Mouse (Mus musculus): Measurements from ENCODE around the gene Klhl8. TPM values are rescaled to one million over a fixed set of nuclear protein-coding genes. Genes with fewer than 3 reads are reported as not detected.
"Not testable (repeated sequence)": the region's sequence is repeated elsewhere in the genome, so short reads cannot be mapped to it uniquely, and the experiment has no call there.

The Klhl8 gene
- polyA plus RNA-seq, 1 experiment from 2014 or later, result 13.8 TPM

DNA sequence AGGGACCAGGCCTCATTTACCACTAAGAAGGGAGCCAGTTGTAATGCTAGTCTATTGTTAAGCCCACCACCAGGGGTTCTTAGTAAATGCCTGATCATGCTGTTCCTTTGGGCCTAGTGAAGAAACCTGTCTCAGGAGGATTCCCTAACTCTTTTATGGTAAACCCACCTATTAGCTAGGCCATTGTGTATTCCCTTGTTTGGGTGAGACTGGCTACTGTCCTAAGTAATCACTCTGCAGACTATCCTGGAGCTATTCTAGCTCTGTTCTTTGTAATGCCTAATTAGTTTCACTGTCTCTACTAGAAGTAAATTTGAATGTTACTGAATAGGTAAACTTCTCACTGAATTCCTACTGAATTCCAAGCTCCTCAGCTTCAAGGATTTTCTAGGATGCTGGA is 20.9 kb upstream of the Klhl8 start:
- not testable (repeated sequence) for ATAC-seq (ENCODE audit: low FRiP score, low TSS enrichment); H3K4me1 ChIP-seq (ENCODE audit: insufficient read depth, low read length); H3K36me3 ChIP-seq (ENCODE audit: insufficient read depth, low read length); H3K9ac ChIP-seq (replicated peaks; ENCODE audit: low read length); H3K9me3 ChIP-seq (ENCODE audit: low read length); H3K4me2 ChIP-seq (replicated peaks; ENCODE audit: low read depth, low read length); H3K4me3 ChIP-seq (ENCODE audit: low read length); H3K27me3 ChIP-seq (ENCODE audit: insufficient read depth, low read length); H3K27ac ChIP-seq (ENCODE audit: low read length)

DNA sequence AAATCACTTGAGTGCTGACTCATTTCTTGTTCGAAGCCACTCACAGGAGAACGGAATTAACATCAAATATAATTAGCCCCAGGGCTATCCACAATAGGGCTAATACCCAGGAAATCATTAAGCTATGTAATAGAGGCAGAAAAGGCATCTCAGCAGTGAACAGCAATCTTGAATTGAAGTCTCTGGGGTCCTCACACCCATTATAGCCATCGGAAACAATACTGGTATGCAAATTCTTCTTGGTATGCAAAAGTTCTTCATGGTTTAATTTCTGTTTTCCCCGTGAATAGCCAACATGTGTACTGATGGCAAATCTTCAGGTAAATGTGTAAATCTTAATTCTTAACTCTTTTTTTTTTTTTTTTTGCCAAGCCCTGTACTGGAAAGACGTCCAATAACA is 19.5 kb upstream of the Klhl8 start:
- no peak overlapping the region for H3K9ac ChIP-seq (replicated peaks; ENCODE audit: low read length)
- no peaks in the 10 kb centered on the region for H3K27me3 ChIP-seq (ENCODE audit: insufficient read depth, low read length)
- peaks cover 10% of the 10 kb centered on the region; the same call in 1 of the 2 replicates for H3K4me1 ChIP-seq (ENCODE audit: insufficient read depth, low read length)
- no peak overlapping the region for H3K4me2 ChIP-seq (replicated peaks; ENCODE audit: low read depth, low read length)
- WGBS, result 70% methylated on average over 5 of the region's 5 CpGs
- H3K36me3 ChIP-seq (ENCODE audit: insufficient read depth, low read length), result no peaks in the 10 kb centered on the region
- H3K4me3 ChIP-seq (ENCODE audit: low read length), result no peak overlapping the region
- H3K9me3 ChIP-seq (ENCODE audit: low read length), result no peaks in the 10 kb centered on the region
- H3K27ac ChIP-seq (ENCODE audit: low read length), result no peak overlapping the region
- ATAC-seq (ENCODE audit: low FRiP score, low TSS enrichment), result no peak

DNA sequence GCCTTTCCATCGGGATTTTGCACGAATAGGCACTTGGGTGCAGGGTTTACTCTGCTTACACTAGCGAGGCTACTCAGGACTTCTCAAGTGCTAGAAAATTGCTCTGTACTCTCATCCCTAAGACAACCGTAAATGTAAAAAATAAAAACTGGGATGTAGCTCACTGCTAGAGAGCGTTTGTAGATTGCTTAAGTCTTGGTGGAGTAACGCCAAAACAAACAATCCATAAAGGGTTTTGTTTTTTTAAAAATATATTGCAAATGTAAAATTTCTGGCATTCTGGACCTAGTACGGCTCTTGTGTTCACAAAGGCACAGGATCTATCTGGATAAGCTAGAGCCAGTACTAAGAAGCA is 17.1 kb upstream of the Klhl8 start:
- H3K27me3 ChIP-seq (ENCODE audit: insufficient read depth, low read length), result no peaks in the 10 kb centered on the region
- peak overlapping the region; percentile 35; the same call in 1 of the 2 replicates for H3K4me3 ChIP-seq (ENCODE audit: low read length)
- no peaks in the 10 kb centered on the region for H3K36me3 ChIP-seq (ENCODE audit: insufficient read depth, low read length)
- 57% methylated on average over 7 of the region's 7 CpGs for WGBS
- no peaks in the 10 kb centered on the region for H3K9me3 ChIP-seq (ENCODE audit: low read length)
- peak overlapping the region; percentile 64 for H3K9ac ChIP-seq (replicated peaks; ENCODE audit: low read length)
- H3K4me1 ChIP-seq (ENCODE audit: insufficient read depth, low read length), result peaks cover 10% of the 10 kb centered on the region; the same call in 1 of the 2 replicates
- peak overlapping the region; percentile 50; the same call in 1 of the 2 replicates for H3K27ac ChIP-seq (ENCODE audit: low read length)
- ATAC-seq (ENCODE audit: low FRiP score, low TSS enrichment), result no peak; the same call in 1 of the 2 replicates
- peak overlapping the region; percentile 51 for H3K4me2 ChIP-seq (replicated peaks; ENCODE audit: low read depth, low read length)

DNA sequence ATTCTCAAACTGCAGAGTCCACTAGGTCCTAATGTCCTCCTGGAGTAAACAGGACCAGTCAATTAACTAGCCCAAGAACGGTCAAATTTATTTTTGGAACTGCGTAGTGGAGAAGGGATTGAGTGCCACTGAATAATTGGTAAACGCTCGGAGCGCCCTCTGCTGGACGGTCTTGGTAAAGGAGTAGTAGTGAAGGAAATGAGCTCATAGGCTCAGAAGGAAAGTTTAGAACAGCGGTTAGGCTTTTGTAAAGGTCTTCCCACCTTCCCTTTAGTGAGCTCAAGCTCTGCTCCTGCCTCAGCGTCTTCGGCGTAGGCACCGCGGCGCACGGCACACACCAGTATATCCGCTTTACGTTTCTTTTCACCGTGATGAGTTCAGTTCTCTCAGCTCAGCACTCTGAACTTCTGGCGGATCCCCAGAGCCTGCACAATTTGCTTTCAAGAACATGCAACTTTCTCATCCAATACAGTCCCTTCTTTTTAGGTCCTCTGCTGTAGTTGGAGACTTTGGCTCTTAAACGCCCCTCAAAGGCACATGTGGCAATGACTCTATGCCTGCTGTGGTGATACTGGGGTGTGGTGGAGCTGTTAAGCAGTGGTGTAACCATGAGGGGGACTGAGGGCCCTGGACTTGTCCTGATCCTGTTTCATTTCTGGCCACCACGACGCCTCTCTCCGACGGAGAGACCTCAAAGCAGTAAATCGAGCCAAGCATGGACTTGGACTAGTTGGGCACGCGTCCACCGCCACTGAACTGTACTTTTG is 16.6 kb upstream of the Klhl8 start:
- WGBS, result 15% methylated on average over 27 of the region's 27 CpGs
- Histone ChIP-seq H3K4me1 (ENCODE audit: insufficient read depth, low read length) (peaks cover 10% of the 10 kb centered on the region; the same call in 1 of the 2 replicates), H3K9me3 (ENCODE audit: low read length) (no peaks in the 10 kb centered on the region), H3K4me3 (ENCODE audit: low read length) (peak overlapping the region; percentile 35), H3K27me3 (ENCODE audit: insufficient read depth, low read length) (no peaks in the 10 kb centered on the region), H3K36me3 (ENCODE audit: insufficient read depth, low read length) (no peaks in the 10 kb centered on the region), H3K4me2 (replicated peaks; ENCODE audit: low read depth, low read length) (peak overlapping the region; percentile 51), H3K9ac (replicated peaks; ENCODE audit: low read length) (peak overlapping the region; percentile 64), H3K27ac (ENCODE audit: low read length) (peak overlapping the region; percentile 50; the same call in 1 of the 2 replicates)
- peak; percentile 60 for ATAC-seq (ENCODE audit: low FRiP score, low TSS enrichment)

DNA sequence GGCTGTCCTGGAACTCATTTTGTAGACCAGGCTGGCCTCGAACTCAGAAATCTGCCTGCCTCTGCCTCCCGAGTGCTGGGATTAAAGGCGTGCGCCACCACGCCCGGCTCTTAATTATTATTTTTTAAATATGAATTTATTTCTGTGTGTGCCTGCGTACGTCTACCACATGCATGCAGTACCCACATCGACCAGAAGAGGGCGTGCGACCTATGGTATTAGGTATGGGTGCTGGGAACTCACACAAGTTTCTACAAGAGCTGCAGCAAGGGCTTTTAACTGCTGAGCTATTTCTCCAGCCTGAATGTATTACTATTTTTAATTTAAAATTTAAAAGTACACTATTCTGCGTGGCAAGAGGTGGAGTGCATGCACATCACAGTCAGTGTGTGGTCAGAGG is 15.3 kb upstream of the Klhl8 start:
- Histone ChIP-seq H3K9ac (replicated peaks; ENCODE audit: low read length) (no peak overlapping the region), H3K4me3 (ENCODE audit: low read length) (no peak overlapping the region), H3K4me2 (replicated peaks; ENCODE audit: low read depth, low read length) (no peak overlapping the region), H3K27me3 (ENCODE audit: insufficient read depth, low read length) (no peaks in the 10 kb centered on the region), H3K9me3 (ENCODE audit: low read length) (no peaks in the 10 kb centered on the region), H3K36me3 (ENCODE audit: insufficient read depth, low read length) (no peaks in the 10 kb centered on the region), H3K27ac (ENCODE audit: low read length) (no peak overlapping the region), H3K4me1 (ENCODE audit: insufficient read depth, low read length) (peaks cover 10% of the 10 kb centered on the region; the same call in 1 of the 2 replicates)
- WGBS, result 71% methylated on average over 11 of the region's 12 CpGs
- no peak for ATAC-seq (ENCODE audit: low FRiP score, low TSS enrichment)

DNA sequence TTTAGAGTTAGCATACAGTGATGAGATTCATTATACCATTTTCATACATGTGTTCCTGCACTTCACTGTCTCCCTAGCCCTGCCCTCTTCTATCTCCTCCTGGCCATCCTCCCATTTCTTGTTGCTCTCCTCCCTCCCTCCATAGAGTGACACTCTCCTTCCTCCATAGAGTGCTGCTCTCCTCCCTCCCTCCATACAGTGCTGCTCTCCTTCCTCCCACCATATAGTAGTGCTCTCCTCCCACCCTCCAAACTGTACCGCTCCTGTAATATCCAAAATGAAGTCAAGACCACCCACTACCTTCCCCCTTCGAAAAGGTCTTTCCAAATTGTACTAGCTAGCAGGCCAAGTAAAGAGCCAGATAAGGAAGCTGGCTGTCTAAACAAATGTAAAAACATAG is 12.7 kb upstream of the Klhl8 start:
- WGBS, result 83% methylated on average over 2 of the region's 2 CpGs

DNA sequence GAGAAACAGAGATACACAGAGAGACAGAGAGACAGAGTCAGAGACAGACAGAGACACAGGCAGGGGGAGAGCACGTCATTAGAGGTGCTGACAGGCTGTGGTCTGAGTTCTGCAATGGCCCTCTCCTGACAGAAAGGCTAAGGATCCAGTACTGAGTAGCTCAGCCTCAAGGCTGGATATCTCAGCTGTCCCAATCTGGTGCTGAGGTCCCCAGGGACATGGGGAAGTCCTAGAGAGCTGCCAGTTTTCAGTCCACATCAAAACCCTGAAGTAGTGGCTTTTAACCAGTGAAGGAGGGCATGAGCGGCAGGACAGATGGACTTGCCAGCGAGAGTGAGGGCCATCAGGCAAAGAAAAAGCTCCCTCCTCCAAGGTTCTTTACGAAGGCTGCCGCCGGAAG is 12.0 kb upstream of the Klhl8 start:
- Histone ChIP-seq H3K27ac (ENCODE audit: low read length) (no peak overlapping the region), H3K9me3 (ENCODE audit: low read length) (no peaks in the 10 kb centered on the region), H3K27me3 (ENCODE audit: insufficient read depth, low read length) (no peaks in the 10 kb centered on the region), H3K9ac (replicated peaks; ENCODE audit: low read length) (no peak overlapping the region), H3K4me1 (ENCODE audit: insufficient read depth, low read length) (peaks cover 2% of the 10 kb centered on the region; the same call in 1 of the 2 replicates), H3K4me3 (ENCODE audit: low read length) (no peak overlapping the region), H3K4me2 (replicated peaks; ENCODE audit: low read depth, low read length) (no peak overlapping the region), H3K36me3 (ENCODE audit: insufficient read depth, low read length) (no peaks in the 10 kb centered on the region)
- 84% methylated on average over 6 of the region's 6 CpGs for WGBS
- no peak for ATAC-seq (ENCODE audit: low FRiP score, low TSS enrichment)

More for the DNA sequence above, 12.7 kb upstream of the Klhl8 start:
- Histone ChIP-seq H3K27ac (ENCODE audit: low read length) (no peak overlapping the region), H3K4me1 (ENCODE audit: insufficient read depth, low read length) (peaks cover 5% of the 10 kb centered on the region; the same call in 1 of the 2 replicates), H3K27me3 (ENCODE audit: insufficient read depth, low read length) (no peaks in the 10 kb centered on the region), H3K9ac (replicated peaks; ENCODE audit: low read length) (no peak overlapping the region), H3K36me3 (ENCODE audit: insufficient read depth, low read length) (no peaks in the 10 kb centered on the region), H3K9me3 (ENCODE audit: low read length) (no peaks in the 10 kb centered on the region), H3K4me2 (replicated peaks; ENCODE audit: low read depth, low read length) (no peak overlapping the region), H3K4me3 (ENCODE audit: low read length) (no peak overlapping the region)
- ATAC-seq (ENCODE audit: low FRiP score, low TSS enrichment), result no peak

DNA sequence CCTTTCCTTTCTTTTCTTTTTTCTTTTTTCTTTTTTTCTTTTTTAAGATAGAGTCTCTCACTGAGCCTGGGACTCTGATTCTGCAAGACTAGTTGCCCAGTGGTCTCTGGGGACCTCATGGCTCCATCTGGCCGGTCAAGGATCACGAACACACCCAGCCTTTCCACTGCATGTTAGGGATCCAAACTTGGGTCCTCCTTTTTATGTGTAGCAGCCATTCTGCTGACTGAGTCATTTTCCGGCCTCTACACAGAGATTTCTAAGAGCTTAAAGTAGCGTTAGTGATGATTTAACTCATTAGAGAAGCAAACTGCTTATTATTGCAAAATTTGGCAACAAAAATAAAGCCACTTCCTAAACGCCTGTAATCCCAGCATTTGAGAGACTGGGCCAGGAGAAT is 11.4 kb upstream of the Klhl8 start:
- Histone ChIP-seq H3K27me3 (ENCODE audit: insufficient read depth, low read length) (no peaks in the 10 kb centered on the region), H3K4me3 (ENCODE audit: low read length) (no peak overlapping the region), H3K27ac (ENCODE audit: low read length) (no peak overlapping the region), H3K36me3 (ENCODE audit: insufficient read depth, low read length) (no peaks in the 10 kb centered on the region), H3K9me3 (ENCODE audit: low read length) (no peaks in the 10 kb centered on the region), H3K9ac (replicated peaks; ENCODE audit: low read length) (no peak overlapping the region), H3K4me2 (replicated peaks; ENCODE audit: low read depth, low read length) (no peak overlapping the region), H3K4me1 (ENCODE audit: insufficient read depth, low read length) (no peaks in the 10 kb centered on the region)
- 65% methylated on average over 5 of the region's 5 CpGs for WGBS
- ATAC-seq (ENCODE audit: low FRiP score, low TSS enrichment), result no peak

DNA sequence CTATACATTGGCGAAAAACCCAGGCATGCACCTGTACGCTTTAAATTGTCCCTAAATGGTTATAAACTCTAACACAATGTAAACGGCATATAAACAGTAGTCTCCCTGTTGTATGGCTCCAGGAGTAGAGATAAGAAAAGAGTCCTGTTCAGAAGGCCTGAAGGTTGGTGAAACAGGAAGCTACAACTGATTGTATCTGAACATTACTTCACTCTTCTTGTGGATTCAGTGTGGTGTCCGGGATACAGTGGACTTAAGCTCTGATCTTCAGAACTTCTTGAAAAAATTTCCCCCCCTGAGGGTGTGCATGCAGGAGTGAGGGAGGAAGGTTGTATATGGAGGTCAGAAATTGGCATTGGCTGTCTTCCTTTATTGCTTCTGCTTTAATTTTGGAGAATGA is 8.4 kb upstream of the Klhl8 start:
- H3K36me3 ChIP-seq (ENCODE audit: insufficient read depth, low read length), result no peaks in the 10 kb centered on the region
- no peaks in the 10 kb centered on the region for H3K9me3 ChIP-seq (ENCODE audit: low read length)
- H3K4me2 ChIP-seq (replicated peaks; ENCODE audit: low read depth, low read length), result no peak overlapping the region
- H3K27me3 ChIP-seq (ENCODE audit: insufficient read depth, low read length), result no peaks in the 10 kb centered on the region
- no peak overlapping the region for H3K27ac ChIP-seq (ENCODE audit: low read length)
- no peak for ATAC-seq (ENCODE audit: low FRiP score, low TSS enrichment)
- H3K4me1 ChIP-seq (ENCODE audit: insufficient read depth, low read length), result no peaks in the 10 kb centered on the region
- WGBS, result 79% methylated on average over 4 of the region's 4 CpGs
- H3K9ac ChIP-seq (replicated peaks; ENCODE audit: low read length), result no peak overlapping the region
- no peak overlapping the region for H3K4me3 ChIP-seq (ENCODE audit: low read length)

DNA sequence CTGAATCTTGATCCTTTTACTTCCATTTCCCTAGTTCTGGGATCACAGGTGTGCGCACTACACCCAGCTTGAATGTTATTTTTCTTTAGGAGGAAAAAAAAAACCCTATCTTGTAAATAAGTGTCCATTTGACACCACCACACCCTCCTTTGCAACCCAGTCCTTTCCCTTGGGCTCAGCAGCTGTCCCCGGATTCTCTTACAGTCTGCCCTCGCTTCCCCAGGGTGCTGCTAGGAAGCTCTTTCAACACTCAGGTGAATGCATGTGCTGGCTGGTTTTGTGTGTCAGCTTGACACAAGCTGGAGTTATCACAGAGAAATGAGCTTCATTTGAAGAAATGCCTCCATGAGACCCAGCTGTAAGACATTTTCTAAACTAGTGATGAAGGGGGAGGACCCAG is 7.2 kb upstream of the Klhl8 start:
- WGBS, result 48% methylated on average over 3 of the region's 3 CpGs
- no peaks in the 10 kb centered on the region for H3K36me3 ChIP-seq (ENCODE audit: insufficient read depth, low read length)
- H3K4me3 ChIP-seq (ENCODE audit: low read length), result no peak overlapping the region
- H3K4me2 ChIP-seq (replicated peaks; ENCODE audit: low read depth, low read length), result no peak overlapping the region
- no peak for ATAC-seq (ENCODE audit: low FRiP score, low TSS enrichment)
- no peaks in the 10 kb centered on the region for H3K27me3 ChIP-seq (ENCODE audit: insufficient read depth, low read length)
- no peak overlapping the region for H3K9ac ChIP-seq (replicated peaks; ENCODE audit: low read length)
- no peak overlapping the region for H3K27ac ChIP-seq (ENCODE audit: low read length)
- no peaks in the 10 kb centered on the region for H3K9me3 ChIP-seq (ENCODE audit: low read length)
- H3K4me1 ChIP-seq (ENCODE audit: insufficient read depth, low read length), result no peaks in the 10 kb centered on the region

Measured in kidney, embryonic 16.5 days (tissue).